Mouse (Mus musculus): ENCODE data around the gene Zfp831.

Zfp831 gene

GRCm38 (mm10) chr2:174727114-174727823, 83.9 kb downstream of the Zfp831 start:
- in situ Hi-C loops (cut with MboI), result no loop called here

- in situ Hi-C loops (cut with MboI), result no loop called here
Observed at GRCm38 (mm10) chr2:174731939-174732338, 88.6 kb downstream of the Zfp831 start.

GRCm38 (mm10) chr2:174735270-174735669, 91.9 kb downstream of the Zfp831 start:
- in situ Hi-C loops (cut with MboI), result no loop called here

GRCm38 (mm10) chr2:174747182-174747581, 103.8 kb downstream of the Zfp831 start:
- in situ Hi-C loops (cut with MboI), result no loop called here

GRCm38 (mm10) chr2:174748381-174748780, 105.0 kb downstream of the Zfp831 start:
- in situ Hi-C loops (cut with MboI), result no loop called here

GRCm38 (mm10) chr2:174753197-174753596, 109.9 kb downstream of the Zfp831 start:
- in situ Hi-C loops (cut with MboI), result no loop called here

GRCm38 (mm10) chr2:174754231-174754630, 110.9 kb downstream of the Zfp831 start:
- in situ Hi-C loops (cut with MboI), result no loop called here

- in situ Hi-C loops (cut with MboI), result no loop called here
Observed at GRCm38 (mm10) chr2:174759189-174759588, 115.9 kb downstream of the Zfp831 start.

Measured in mature B cell (primary cell).